Mouse (Mus musculus): Measurements from ENCODE around the gene Ergic1. TPM values are rescaled to one million over a fixed set of nuclear protein-coding genes. Genes with fewer than 3 reads are reported as not detected.

Gene Ergic1
- polyA plus RNA-seq, 1 experiment: 114 TPM

DNA sequence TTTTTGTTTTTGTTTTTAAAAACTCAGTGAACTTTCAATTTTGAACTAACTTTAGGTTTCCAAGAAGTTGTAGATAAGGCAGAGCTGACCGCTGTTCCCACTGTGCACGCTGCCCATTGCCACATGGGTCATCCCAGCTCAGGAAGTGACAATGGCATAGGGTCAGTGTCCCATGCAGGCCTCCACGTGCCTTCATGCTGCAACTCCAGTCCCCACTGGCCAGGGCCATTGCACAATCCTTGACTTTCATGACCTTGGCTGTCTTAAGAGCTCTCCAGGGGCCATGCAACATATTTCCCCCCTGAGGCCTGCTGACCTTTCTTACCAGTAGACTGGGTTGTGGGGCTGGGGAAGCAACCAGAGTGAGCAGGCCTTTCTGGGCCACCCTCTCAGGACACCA lies 10.1 kb downstream of the Ergic1 start:
- no peak overlapping the region for H3ac ChIP-seq (ENCODE audit: control insufficient read depth, insufficient read length, low read depth)
- H3K4me3 ChIP-seq (ENCODE audit: insufficient read depth, poor library complexity, severe bottlenecking): no peak overlapping the region
- peak; percentile 56 for TF ChIP-seq CEBPB (IDR thresholded peaks at IDR 0.05; ENCODE audit: low read depth)
- no peak for TF ChIP-seq MAX (IDR thresholded peaks at IDR 0.05)
- peaks cover 100% of the 10 kb centered on the region for H3K79me2 ChIP-seq (ENCODE audit: control insufficient read depth, insufficient read depth)
- peaks cover 73% of the 10 kb centered on the region for H3K79me3 ChIP-seq (ENCODE audit: low read depth)
- peaks cover 45% of the 10 kb centered on the region for H3K36me3 ChIP-seq (ENCODE audit: control insufficient read depth, insufficient read depth)
- no peaks in the 10 kb centered on the region for H3K27me3 ChIP-seq (ENCODE audit: control insufficient read depth, insufficient read depth, insufficient read length)

DNA sequence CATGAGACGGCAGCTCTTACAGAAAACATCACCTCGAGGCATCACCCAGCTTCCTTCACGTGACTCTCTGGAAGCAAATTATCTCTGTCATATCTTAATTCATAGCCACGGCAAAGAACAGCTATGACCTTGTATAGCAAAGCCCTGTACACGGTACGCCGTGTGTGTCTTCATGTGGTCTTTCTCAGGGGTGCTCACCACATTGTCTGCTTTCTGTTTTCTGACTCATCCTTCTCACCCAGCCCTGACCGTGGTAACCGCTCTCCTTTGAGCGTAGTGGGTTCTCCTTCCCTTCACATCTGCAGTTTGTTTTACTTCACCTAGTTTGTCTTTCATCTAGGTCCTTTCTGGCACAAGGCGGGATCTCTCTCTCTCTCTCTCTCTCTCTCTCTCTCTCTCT lies 11.0 kb downstream of the Ergic1 start:
- peaks cover 100% of the 10 kb centered on the region for H3K79me2 ChIP-seq (ENCODE audit: control insufficient read depth, insufficient read depth)
- H3K79me3 ChIP-seq (ENCODE audit: low read depth): peaks cover 73% of the 10 kb centered on the region
- H3ac ChIP-seq (ENCODE audit: control insufficient read depth, insufficient read length, low read depth): no peak overlapping the region
- H3K27me3 ChIP-seq (ENCODE audit: control insufficient read depth, insufficient read depth, insufficient read length): no peaks in the 10 kb centered on the region
- TF ChIP-seq CTCF (IDR thresholded peaks at IDR 0.05; ENCODE audit: control insufficient read depth, insufficient read depth, insufficient read length) (no peak), MAX (IDR thresholded peaks at IDR 0.05) (no peak), MYOG (IDR thresholded peaks at IDR 0.05; ENCODE audit: control insufficient read depth, extremely low read depth, insufficient read length) (no peak), CEBPB (IDR thresholded peaks at IDR 0.05; ENCODE audit: low read depth) (no peak), USF1 (IDR thresholded peaks at IDR 0.05; ENCODE audit: low read depth) (no peak), FOSL1 (IDR thresholded peaks at IDR 0.05; ENCODE audit: insufficient read depth, low read length, poor library complexity, severe bottlenecking) (no peak), MYOD1 (IDR thresholded peaks at IDR 0.05; ENCODE audit: control insufficient read depth, insufficient read length, low read depth) (no peak)
- H3K36me3 ChIP-seq (ENCODE audit: control insufficient read depth, insufficient read depth): peaks cover 45% of the 10 kb centered on the region
- no peak overlapping the region for H3K4me3 ChIP-seq (ENCODE audit: insufficient read depth, poor library complexity, severe bottlenecking)

DNA sequence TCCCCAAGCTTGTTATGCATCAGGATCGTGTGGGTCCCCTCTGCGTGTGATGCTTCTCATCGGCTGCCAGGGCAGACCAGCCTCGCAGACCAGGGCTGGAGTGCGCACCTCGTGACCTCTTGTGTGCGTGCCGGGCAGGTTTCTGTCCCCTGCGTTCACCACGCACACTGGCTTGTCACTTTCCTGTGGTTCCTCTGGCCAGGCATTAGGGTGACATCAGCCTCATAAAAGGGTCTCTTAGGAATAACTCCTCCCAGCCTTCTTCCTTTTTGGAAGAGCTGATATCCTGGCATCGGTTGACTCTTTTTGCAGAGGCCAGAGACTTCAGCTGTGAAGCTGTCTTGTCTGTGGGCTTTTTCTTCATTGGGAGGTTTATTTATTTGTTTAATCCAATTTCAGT lies 12.8 kb downstream of the Ergic1 start:
- TF ChIP-seq MYOD1 (IDR thresholded peaks at IDR 0.05; ENCODE audit: control insufficient read depth, insufficient read length, low read depth) (no peak), MAX (IDR thresholded peaks at IDR 0.05) (no peak)
- Histone ChIP-seq H3K36me3 (ENCODE audit: control insufficient read depth, insufficient read depth) (peaks cover 41% of the 10 kb centered on the region), H3ac (ENCODE audit: control insufficient read depth, insufficient read length, low read depth) (no peak overlapping the region), H3K79me2 (ENCODE audit: control insufficient read depth, insufficient read depth) (peaks cover 100% of the 10 kb centered on the region), H3K79me3 (ENCODE audit: low read depth) (peaks cover 70% of the 10 kb centered on the region), H3K27me3 (ENCODE audit: control insufficient read depth, insufficient read depth, insufficient read length) (no peaks in the 10 kb centered on the region), H3K4me3 (ENCODE audit: insufficient read depth, poor library complexity, severe bottlenecking) (no peak overlapping the region)

DNA sequence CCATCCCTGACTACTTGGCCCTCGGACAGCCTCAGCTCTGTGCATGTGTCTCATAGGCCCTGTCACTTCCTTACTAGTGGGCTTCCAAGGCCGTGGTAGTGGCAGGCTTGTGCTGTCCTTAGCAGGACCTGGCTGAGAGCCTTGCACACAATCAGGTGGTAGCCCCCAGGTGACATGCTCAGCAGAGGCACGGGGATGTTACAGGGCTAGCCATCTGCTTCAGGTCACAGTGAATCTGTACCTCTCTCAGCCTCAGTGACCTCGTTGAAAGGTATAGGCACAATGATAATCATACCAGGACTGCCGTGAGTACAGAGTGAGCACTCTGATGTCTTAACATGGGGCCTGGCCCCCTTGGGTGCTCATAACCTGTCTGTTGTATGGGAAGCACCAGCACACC lies 13.4 kb downstream of the Ergic1 start:
- Histone ChIP-seq H3K36me3 (ENCODE audit: control insufficient read depth, insufficient read depth) (peaks cover 37% of the 10 kb centered on the region), H3K79me2 (ENCODE audit: control insufficient read depth, insufficient read depth) (peaks cover 100% of the 10 kb centered on the region), H3K27me3 (ENCODE audit: control insufficient read depth, insufficient read depth, insufficient read length) (no peaks in the 10 kb centered on the region), H3ac (ENCODE audit: control insufficient read depth, insufficient read length, low read depth) (peak overlapping the region; percentile 30), H3K4me3 (ENCODE audit: insufficient read depth, poor library complexity, severe bottlenecking) (no peak overlapping the region), H3K79me3 (ENCODE audit: low read depth) (peaks cover 66% of the 10 kb centered on the region)
- TF ChIP-seq CTCF (IDR thresholded peaks at IDR 0.05; ENCODE audit: control insufficient read depth, insufficient read depth, insufficient read length) (no peak), USF1 (IDR thresholded peaks at IDR 0.05; ENCODE audit: low read depth) (no peak), FOSL1 (IDR thresholded peaks at IDR 0.05; ENCODE audit: insufficient read depth, low read length, poor library complexity, severe bottlenecking) (no peak), MYOG (IDR thresholded peaks at IDR 0.05; ENCODE audit: control insufficient read depth, extremely low read depth, insufficient read length) (no peak), MYOD1 (IDR thresholded peaks at IDR 0.05; ENCODE audit: control insufficient read depth, insufficient read length, low read depth) (no peak)

DNA sequence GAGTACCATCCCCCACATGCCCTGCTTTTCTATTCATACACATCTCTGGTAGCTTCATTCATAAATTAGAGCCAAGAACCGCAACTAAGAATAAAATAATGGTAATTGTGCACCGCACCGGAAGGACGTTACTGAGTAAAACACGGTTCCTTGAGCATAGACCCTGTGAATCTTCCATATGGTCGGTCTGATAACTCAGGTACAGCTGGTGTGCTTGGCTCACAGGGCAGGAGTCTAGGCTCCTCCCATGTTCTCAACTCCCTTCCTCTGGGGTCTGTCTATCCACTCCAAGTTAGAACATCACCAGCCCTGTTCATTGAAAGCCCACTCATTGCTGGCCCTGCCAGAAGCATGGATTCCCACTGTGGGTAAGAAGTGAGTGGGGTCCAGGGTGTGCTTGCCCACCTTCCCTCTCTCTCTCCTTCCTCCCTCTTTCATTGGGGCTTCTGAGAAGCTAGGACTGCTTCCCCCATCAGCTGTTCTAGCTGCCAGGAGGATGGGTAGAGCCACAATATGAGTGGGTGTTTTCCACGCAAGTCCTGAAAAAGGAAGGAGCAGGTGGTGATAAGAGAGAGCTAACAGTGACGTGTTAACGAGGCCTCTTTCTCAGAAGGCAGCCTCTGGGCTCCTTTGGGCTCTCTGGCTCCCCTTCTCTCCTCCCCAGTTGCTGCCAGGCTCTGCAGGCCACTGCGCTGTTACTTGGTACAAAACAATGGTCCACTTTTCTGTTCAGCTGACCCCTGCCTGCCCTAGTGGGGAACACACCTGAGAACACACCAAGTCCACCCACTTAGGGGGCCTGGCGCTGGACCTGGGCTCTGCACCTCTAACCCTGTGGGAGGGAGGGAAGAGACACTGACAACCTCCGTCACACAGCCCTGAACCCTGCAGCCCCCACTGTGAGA lies 14.7 kb downstream of the Ergic1 start:
- Histone ChIP-seq H3K4me3 (ENCODE audit: insufficient read depth, poor library complexity, severe bottlenecking) (no peak overlapping the region), H3K36me3 (ENCODE audit: control insufficient read depth, insufficient read depth) (peaks cover 34% of the 10 kb centered on the region), H3ac (ENCODE audit: control insufficient read depth, insufficient read length, low read depth) (no peak overlapping the region), H3K79me3 (ENCODE audit: low read depth) (peaks cover 64% of the 10 kb centered on the region), H3K27me3 (ENCODE audit: control insufficient read depth, insufficient read depth, insufficient read length) (no peaks in the 10 kb centered on the region), H3K79me2 (ENCODE audit: control insufficient read depth, insufficient read depth) (peaks cover 100% of the 10 kb centered on the region)
- TF ChIP-seq CEBPB (IDR thresholded peaks at IDR 0.05; ENCODE audit: low read depth) (no peak), MYOG (IDR thresholded peaks at IDR 0.05; ENCODE audit: control insufficient read depth, extremely low read depth, insufficient read length) (no peak), FOSL1 (IDR thresholded peaks at IDR 0.05; ENCODE audit: insufficient read depth, low read length, poor library complexity, severe bottlenecking) (no peak), MAX (IDR thresholded peaks at IDR 0.05) (no peak), MYOD1 (IDR thresholded peaks at IDR 0.05; ENCODE audit: control insufficient read depth, insufficient read length, low read depth) (no peak), USF1 (IDR thresholded peaks at IDR 0.05; ENCODE audit: low read depth) (no peak), CTCF (IDR thresholded peaks at IDR 0.05; ENCODE audit: control insufficient read depth, insufficient read depth, insufficient read length) (no peak)

DNA sequence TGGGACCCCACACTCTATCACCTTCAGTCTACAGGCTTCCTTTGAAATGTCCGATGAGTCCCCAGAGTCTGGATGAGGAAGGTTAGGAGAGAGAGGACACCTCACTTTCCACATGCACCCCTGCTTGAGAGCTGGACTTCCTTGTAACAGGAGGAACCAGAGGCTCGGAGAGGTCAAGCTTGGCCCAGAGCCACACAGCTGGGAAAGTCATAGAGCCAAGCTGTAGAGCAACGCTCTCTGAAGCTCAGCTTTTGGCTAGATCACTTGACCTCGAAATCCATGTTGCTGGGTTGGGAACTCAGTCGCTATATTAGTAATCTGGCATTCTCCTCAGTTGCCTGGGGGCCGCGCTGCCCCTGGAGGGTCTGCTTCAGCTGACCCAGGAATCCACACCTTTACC lies 15.5 kb downstream of the Ergic1 start:
- H3K79me3 ChIP-seq (ENCODE audit: low read depth): peaks cover 66% of the 10 kb centered on the region
- TF ChIP-seq MYOG (IDR thresholded peaks at IDR 0.05; ENCODE audit: control insufficient read depth, extremely low read depth, insufficient read length) (no peak), CEBPB (IDR thresholded peaks at IDR 0.05; ENCODE audit: low read depth) (no peak), MAX (IDR thresholded peaks at IDR 0.05) (no peak), FOSL1 (IDR thresholded peaks at IDR 0.05; ENCODE audit: insufficient read depth, low read length, poor library complexity, severe bottlenecking) (no peak), MYOD1 (IDR thresholded peaks at IDR 0.05; ENCODE audit: control insufficient read depth, insufficient read length, low read depth) (no peak), USF1 (IDR thresholded peaks at IDR 0.05; ENCODE audit: low read depth) (no peak), CTCF (IDR thresholded peaks at IDR 0.05; ENCODE audit: control insufficient read depth, insufficient read depth, insufficient read length) (no peak)
- no peak overlapping the region for H3K4me3 ChIP-seq (ENCODE audit: insufficient read depth, poor library complexity, severe bottlenecking)
- H3K79me2 ChIP-seq (ENCODE audit: control insufficient read depth, insufficient read depth): peaks cover 100% of the 10 kb centered on the region
- peaks cover 38% of the 10 kb centered on the region for H3K36me3 ChIP-seq (ENCODE audit: control insufficient read depth, insufficient read depth)
- H3ac ChIP-seq (ENCODE audit: control insufficient read depth, insufficient read length, low read depth): no peak overlapping the region
- no peaks in the 10 kb centered on the region for H3K27me3 ChIP-seq (ENCODE audit: control insufficient read depth, insufficient read depth, insufficient read length)
